Mouse (Mus musculus): ENCODE data around the gene Tmcc1.

The Tmcc1 gene

DNA sequence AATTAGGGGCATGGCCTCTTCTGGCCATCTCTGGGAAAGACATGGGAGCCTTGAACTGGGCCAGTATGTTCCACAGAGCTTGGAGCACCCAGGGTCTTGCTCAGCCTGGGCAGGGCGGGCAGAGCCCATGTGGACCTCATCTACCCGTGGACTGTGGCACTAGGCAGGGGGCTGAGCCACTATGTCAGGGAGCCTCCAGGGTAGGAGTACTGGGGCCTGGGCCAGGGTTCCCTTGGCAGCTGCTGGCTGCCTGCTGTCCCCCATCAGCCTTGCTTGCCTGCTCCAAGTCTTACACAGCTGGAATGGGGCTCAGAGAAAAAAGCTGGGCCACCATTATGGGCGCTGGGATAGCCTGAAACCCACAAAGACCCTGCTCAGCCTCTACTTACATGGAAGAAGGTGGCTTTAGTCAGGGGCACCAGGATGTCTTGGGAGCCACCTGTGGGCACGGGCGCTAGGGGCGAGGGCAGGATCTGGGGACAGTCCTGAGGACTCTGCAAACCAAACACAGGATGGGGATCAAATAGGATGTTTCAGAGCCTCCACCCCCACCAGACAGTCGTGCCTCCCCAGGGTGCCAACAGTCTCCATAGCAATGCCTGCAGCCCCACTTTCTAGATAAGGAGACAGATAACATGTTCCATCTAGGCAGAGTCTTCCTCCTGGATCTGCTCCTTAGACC is 221.1 kb downstream of the Tmcc1 start:
- no peak for DNase-seq (ENCODE audit: low spot score in 2 of 2)

DNA sequence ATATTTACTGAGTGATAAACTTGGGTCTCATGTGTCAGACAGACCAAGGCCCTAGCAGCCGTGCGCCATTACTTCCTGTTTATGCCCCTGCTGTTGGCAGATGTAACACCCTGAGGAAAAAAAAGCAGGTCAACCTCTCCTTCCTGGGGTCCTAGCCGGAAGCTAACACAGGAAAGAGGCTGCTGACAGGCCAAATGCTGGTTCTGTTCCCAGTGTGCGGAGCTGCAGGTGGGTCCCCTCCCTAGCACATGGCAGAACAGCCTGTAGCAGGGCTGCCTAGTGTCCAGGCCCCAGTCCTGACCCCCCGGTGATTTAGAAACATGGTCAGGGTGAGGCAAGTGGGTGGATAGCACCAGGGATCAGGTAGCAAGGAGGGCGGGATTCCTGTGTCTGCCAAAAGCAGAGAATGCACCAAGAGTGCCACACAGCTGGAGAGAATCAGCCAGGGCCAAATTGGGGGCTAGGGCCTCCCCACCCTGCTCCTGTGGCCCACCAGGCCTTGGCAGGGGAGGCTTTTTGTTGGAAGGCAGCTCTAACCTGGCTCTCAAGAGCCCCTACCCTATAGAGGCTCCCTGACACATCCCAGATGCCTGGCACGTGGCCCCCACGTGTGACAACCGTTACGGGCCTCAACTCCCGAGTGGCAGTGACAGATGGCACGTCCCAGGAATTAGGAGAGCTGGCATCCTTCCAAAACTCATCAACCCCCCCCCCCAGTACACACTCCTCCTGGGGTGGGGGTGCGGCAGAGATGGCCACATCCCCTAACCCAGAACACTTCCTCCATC is 221.8 kb downstream of the Tmcc1 start:
- DNase-seq (ENCODE audit: low spot score in 2 of 2) = no peak

DNA sequence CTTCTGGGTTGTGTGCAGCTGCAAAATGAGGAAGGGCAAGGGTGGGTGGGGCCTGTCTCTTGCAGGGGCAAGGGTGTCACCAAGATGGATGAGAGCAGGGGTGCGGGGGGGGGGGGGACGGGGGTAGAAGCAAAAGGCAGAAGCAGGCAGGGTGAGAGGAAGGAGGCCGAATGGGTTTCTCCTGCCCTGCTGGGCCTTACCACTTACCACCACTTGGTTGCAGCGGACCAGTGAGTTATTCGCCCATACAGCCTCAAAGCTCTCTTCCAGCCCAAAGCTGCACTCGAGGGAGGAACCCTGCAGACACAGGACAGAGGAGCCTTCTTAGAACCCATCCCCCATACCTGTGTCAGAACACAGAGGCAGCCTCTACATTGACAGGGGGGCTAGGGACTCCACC is 223.3 kb downstream of the Tmcc1 start:
- no peak for DNase-seq (ENCODE audit: low spot score in 2 of 2)

DNA sequence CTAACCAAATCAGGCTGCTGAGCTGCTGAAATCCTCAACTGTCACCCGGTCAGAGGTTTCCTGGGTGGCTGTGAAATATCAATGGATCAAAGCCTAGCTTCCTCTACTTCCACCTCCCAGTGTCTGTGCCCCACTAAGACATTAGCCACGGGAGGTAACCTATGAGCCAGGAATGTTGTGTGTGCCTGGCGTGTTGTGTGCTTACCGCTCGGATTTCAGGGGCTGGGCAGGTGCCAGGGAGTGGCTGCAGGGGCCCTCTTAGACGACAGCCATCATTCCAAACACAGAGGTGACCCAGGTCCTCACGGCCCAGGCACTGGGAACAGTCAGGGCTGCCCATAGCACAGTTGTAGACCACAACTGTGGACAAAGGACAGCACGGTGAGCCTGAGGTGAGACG is 224.2 kb downstream of the Tmcc1 start:
- DNase-seq (ENCODE audit: low spot score in 2 of 2) = no peak

DNA sequence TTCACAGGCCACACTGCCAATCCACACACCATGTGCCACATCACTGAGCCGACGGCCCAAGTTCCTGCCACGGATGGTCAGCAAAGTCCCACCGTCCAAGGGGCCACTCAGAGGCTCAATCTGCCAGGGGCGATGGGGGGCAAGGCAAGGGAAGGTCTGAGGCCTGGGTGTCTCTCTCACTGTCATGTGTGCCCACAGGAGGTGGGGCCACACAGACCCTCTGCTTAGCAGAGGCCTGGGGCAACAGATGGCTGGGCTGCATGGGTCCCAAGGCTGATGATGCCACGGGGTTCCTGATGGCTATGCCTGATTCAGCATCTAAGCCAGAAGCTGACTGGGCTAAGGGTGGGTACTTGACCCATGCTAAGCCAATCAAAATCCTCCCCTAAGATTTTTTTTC is 224.6 kb downstream of the Tmcc1 start:
- no peak for DNase-seq (ENCODE audit: low spot score in 2 of 2)
